Comparison of ENCODE assay signal across 26 mouse cellular contexts in genomic region chr7:100718741-100719140, GRCm38 (mm10). TPM values are rescaled to one million over a fixed set of nuclear protein-coding genes. Genes with fewer than 3 reads are reported as not detected.
DNase-seq lines count a peak whose midpoint lies in the region; ATAC-seq and TF ChIP-seq lines count a peak whose summit lies in the region.
"Had no signal": no experiment of that assay in that cellular context is flagged by ENCODE, and none has a peak within 500 bp of the region (broad histone marks: within the 10 kb centered on the region; RNA-seq: fewer than 3 reads in every experiment).

No protein-coding gene starts in this region.

- 52% methylated on average over 5 of the region's 5 CpGs for WGBS in forebrain, embryonic 14.5 days
- WGBS in forebrain, embryonic 12.5 days: 70% methylated on average over 5 of the region's 5 CpGs

- DNase-seq in forebrain, embryonic 14.5 days (ENCODE audit: low spot score): peak; percentile 31
- no peak for DNase-seq in layer of hippocampus, adult 2 months (ENCODE audit: low spot score in 2 of 2)
- no peak for DNase-seq in layer of hippocampus, adult 11-12 months (ENCODE audit: low spot score)
- peak; percentile 31 for DNase-seq in brain, embryonic 14.5 days (ENCODE audit: low read depth)
- DNase-seq in retina, postnatal 1 day: peak; percentile 88
- DNase-seq in spleen, postnatal 36 days (ENCODE audit: low spot score in 2 of 2): no peak
- DNase-seq in adrenal gland, adult 2 months: no peak
- DNase-seq: adrenal gland, adult 8-10 months; adrenal gland, postnatal 14 days; adrenal gland, postnatal 36 days; B cell, adult 2 months; cerebellum, adult 11-12 months; cerebellum, adult 8-10 months; cerebellum, adult 9-11 months; cerebellum, postnatal 14 days; cerebellum, postnatal 36 days; embryo, embryonic 11 days had no signal

- no peaks in the 10 kb centered on the region for H3K36me3 ChIP-seq in forebrain, embryonic 14.5 days (ENCODE audit: control insufficient read depth, insufficient read depth, low read length)
- 0 out of 2 replicates have a peak, but pooled peaks cover 2% of the 10 kb centered on the region for H3K36me3 ChIP-seq in forebrain, embryonic 12.5 days (replicated peaks)
- H3K36me3 ChIP-seq: embryonic facial prominence, embryonic 13.5 days; embryonic facial prominence, embryonic 15.5 days had no signal

- no peak overlapping the region for H3K9ac ChIP-seq in forebrain, embryonic 14.5 days (ENCODE audit: low read length)
- H3K9ac ChIP-seq in forebrain, embryonic 12.5 days: no peak overlapping the region
- H3K9ac ChIP-seq: embryonic facial prominence, embryonic 13.5 days; embryonic facial prominence, embryonic 15.5 days had no signal

- no peaks in the 10 kb centered on the region for H3K27me3 ChIP-seq in forebrain, embryonic 14.5 days (replicated peaks; ENCODE audit: control insufficient read depth, insufficient read depth, low read length)
- H3K27me3 ChIP-seq in forebrain, embryonic 12.5 days: no peaks in the 10 kb centered on the region
- H3K27me3 ChIP-seq: CH12.LX; embryonic facial prominence, embryonic 13.5 days; embryonic facial prominence, embryonic 15.5 days had no signal

- no peaks in the 10 kb centered on the region for H3K9me3 ChIP-seq in forebrain, embryonic 14.5 days (replicated peaks; ENCODE audit: control insufficient read depth, low read length)
- no peaks in the 10 kb centered on the region for H3K9me3 ChIP-seq in forebrain, embryonic 12.5 days
- H3K9me3 ChIP-seq: embryonic facial prominence, embryonic 13.5 days; embryonic facial prominence, embryonic 15.5 days; forebrain, embryonic 10.5 days; G1E had no signal

- H3K4me3 ChIP-seq in forebrain, embryonic 14.5 days (ENCODE audit: low read depth, low read length): no peak overlapping the region
- no peak overlapping the region for H3K4me3 ChIP-seq in forebrain, embryonic 12.5 days (replicated peaks)
- H3K4me3 ChIP-seq in layer of hippocampus, adult 2 months: no peak overlapping the region
- H3K4me3 ChIP-seq: embryonic facial prominence, embryonic 13.5 days; embryonic facial prominence, embryonic 15.5 days; erythroblast, embryonic 14.5 days; forebrain, embryonic 10.5 days had no signal

- H3K27ac ChIP-seq in forebrain, embryonic 14.5 days (ENCODE audit: low read depth, low read length): no peak overlapping the region
- no peak overlapping the region for H3K27ac ChIP-seq in forebrain, embryonic 12.5 days
- peak overlapping the region; percentile 40 for H3K27ac ChIP-seq in layer of hippocampus, adult 2 months
- H3K27ac ChIP-seq: embryonic facial prominence, embryonic 13.5 days; embryonic facial prominence, embryonic 15.5 days; forebrain, embryonic 10.5 days had no signal

- H3K4me2 ChIP-seq in forebrain, embryonic 14.5 days (ENCODE audit: low read length): no peak overlapping the region
- no peak overlapping the region for H3K4me2 ChIP-seq in forebrain, embryonic 12.5 days
- H3K4me2 ChIP-seq: embryonic facial prominence, embryonic 13.5 days; embryonic facial prominence, embryonic 15.5 days had no signal

- TF ChIP-seq POLR2A in brain, embryonic 14.5 days (IDR thresholded peaks at IDR 0.05; ENCODE audit: borderline replicate concordance, extremely low read depth, insufficient read depth, insufficient read length, poor library complexity, severe bottlenecking): no peak

- H3K4me1 ChIP-seq in forebrain, embryonic 14.5 days (ENCODE audit: control insufficient read depth, insufficient read depth, low read length): peaks cover 23% of the 10 kb centered on the region
- H3K4me1 ChIP-seq in forebrain, embryonic 12.5 days: peaks cover 24% of the 10 kb centered on the region

- no peak for ATAC-seq in forebrain, embryonic 14.5 days
- ATAC-seq in forebrain, embryonic 12.5 days (ENCODE audit: low FRiP score): no peak
- ATAC-seq: CD4-positive, CD25-positive, alpha-beta regulatory T cell, adult 4 months; forebrain, embryonic 16.5 days had no signal

- TF ChIP-seq CTCF in layer of hippocampus, adult 2 months (conservative IDR thresholded peaks at IDR 0.05): no peak
- no peak for TF ChIP-seq CTCF in brain, embryonic 14.5 days (IDR thresholded peaks at IDR 0.05; ENCODE audit: borderline replicate concordance, extremely low read depth, insufficient read depth, insufficient read length)

RNA-seq across cellular contexts. Expression of gene Fam168a, which starts 12.3 kb away (rescaled TPM):
- 86.6 and 103 TPM in 2 replicates for polyA plus RNA-seq in forebrain, embryonic 14.5 days (2014; fragmentation: Nextera tagmentation; extraction: Ambion mirVana)
- 63.9 and 72.6 TPM in 2 replicates for polyA plus RNA-seq in forebrain, embryonic 12.5 days (2016; fragmentation: Nextera tagmentation; extraction: Ambion mirVana)
- 100 to 1,000 TPM; 220 to 229 TPM for total RNA-seq in layer of hippocampus, adult 2 months (2021)
- 150 and 158 TPM in 2 replicates for polyA plus RNA-seq in brain, embryonic 14.5 days (2012; rRNA removed)
- 10 to 100 TPM; 52.4 to 81.2 TPM for total RNA-seq in adrenal gland, adult 2 months (2021)
- 104 and 123 TPM in 2 replicates for polyA plus RNA-seq in adrenal gland, adult 2 months (2012; rRNA removed)

RNA-seq across cellular contexts. Expression of gene Plekhb1, which starts 56.5 kb away (rescaled TPM):
- polyA plus RNA-seq in forebrain, embryonic 14.5 days (2014; fragmentation: Nextera tagmentation; extraction: Ambion mirVana): 5.7 and 8.0 TPM in 2 replicates
- 4.4 and 6.3 TPM in 2 replicates for polyA plus RNA-seq in forebrain, embryonic 12.5 days (2016; fragmentation: Nextera tagmentation; extraction: Ambion mirVana)
- total RNA-seq in layer of hippocampus, adult 2 months (2021): 100 to 1,000 TPM; 199 to 203 TPM
- 7.0 and 9.7 TPM in 2 replicates for polyA plus RNA-seq in brain, embryonic 14.5 days (2012; rRNA removed)
- 1 to 10 TPM; 2.9 to 5.7 TPM for total RNA-seq in adrenal gland, adult 2 months (2021)
- polyA plus RNA-seq in adrenal gland, adult 2 months (2012; rRNA removed): 17.4 and 19.0 TPM in 2 replicates
- total RNA-seq: G1E had no signal
- polyA plus RNA-seq: erythroblast, embryonic 14.5 days; G1E had no signal

Comparison
In these comparisons a context has a peak if more than half of its experiments do, and no peak if none do; other contexts are left out.
1. DNase-seq: peak in forebrain, embryonic 14.5 days (single experiment), brain, embryonic 14.5 days (single experiment) and retina, postnatal 1 day (single experiment); none in layer of hippocampus, adult 2 months (0 of 2), layer of hippocampus, adult 11-12 months (single experiment), spleen, postnatal 36 days (0 of 2) and adrenal gland, adult 2 months (single experiment).